Mouse (Mus musculus) heart, embryonic 10.5 days (tissue): ENCODE data around the gene Sall4. TPM values are rescaled to one million over a fixed set of nuclear protein-coding genes. Genes with fewer than 3 reads are reported as not detected.
A peak's percentile ranks its signal among the peaks of the same experiment; 100 is the strongest.
"Not testable (repeated sequence)": the region's sequence is repeated elsewhere in the genome, so short reads cannot be mapped to it uniquely, and the experiment has no call there.

Experiments
- DNase-seq: peaks from one replicate; pipeline ENCODE4 v3.0.0-alpha.2; 2017; ENCODE audit warnings: low spot score
- H3K27ac ChIP-seq: fragments of 300-500 bp; sonication (generic); 2 replicates; pipeline ENCODE4 v1.5.1; 2016; ENCODE audit warnings: mild to moderate bottlenecking
- H3K27me3 ChIP-seq: fragments of 300-500 bp; sonication (generic); 2 replicates; pipeline ENCODE4 v1.6.1; 2016; ENCODE audit warnings: mild to moderate bottlenecking; ENCODE audit not compliant: poor library complexity, insufficient read depth, severe bottlenecking
- H3K36me3 ChIP-seq: fragments of 300-500 bp; sonication (generic); 2 replicates; pipeline ENCODE4 v1.6.1; 2016; ENCODE audit warnings: mild to moderate bottlenecking, moderate library complexity
- H3K4me1 ChIP-seq: fragments of 300-500 bp; sonication (generic); 2 replicates; pipeline ENCODE4 v1.6.1; 2016; ENCODE audit warnings: mild to moderate bottlenecking
- H3K4me3 ChIP-seq: fragments of 300-500 bp; sonication (generic); 2 replicates; pipeline ENCODE4 v1.5.1; 2016; ENCODE audit warnings: mild to moderate bottlenecking, moderate library complexity
- H3K9me3 ChIP-seq: fragments of 300-500 bp; sonication (generic); 2 replicates; pipeline ENCODE4 v1.6.1; 2016; ENCODE audit warnings: mild to moderate bottlenecking, moderate library complexity
- WGBS: fragments of 180-500 bp; shearing (Covaris S2); methylation state at CpG from one replicate; pipeline ENCODE4 v1.1.7; 2016; 5-methylcytosine and 5-hydroxymethylcytosine counted together
- polyA plus RNA-seq: library from polyadenylated mRNA; unstranded; fragments of >200 nt; fragmentation: Nextera tagmentation; extraction: Ambion mirVana; gene quantifications from 2 replicates; pipeline ENCODE4 v1.2.1, GENCODE M21; 2016

Gene Sall4
- polyA plus RNA-seq, 1 experiment from 2014 or later, result 21.6 TPM

DNA sequence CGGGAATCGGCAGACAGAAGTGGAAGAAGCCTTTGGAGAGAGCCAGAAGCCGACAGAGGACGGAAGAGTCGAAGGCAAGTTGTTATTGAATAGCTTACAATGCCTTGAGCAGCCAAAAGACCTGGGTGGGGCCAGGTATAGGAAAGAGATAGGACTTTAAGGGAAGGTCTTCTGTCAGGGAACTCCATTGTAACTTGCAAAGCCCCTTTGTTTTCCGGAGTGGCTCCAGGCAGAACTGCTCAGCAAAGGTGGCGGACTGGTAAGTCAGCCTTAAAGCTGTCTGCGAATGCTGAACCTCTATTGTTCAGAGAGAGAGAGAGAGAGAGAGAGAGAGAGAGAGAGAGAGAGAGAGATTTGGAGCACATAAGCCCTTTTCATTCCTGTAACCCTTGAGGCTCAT lies 1.5 kb upstream of the Sall4 start:
- H3K27me3 ChIP-seq, result peaks cover 24% of the 10 kb centered on the region

DNA sequence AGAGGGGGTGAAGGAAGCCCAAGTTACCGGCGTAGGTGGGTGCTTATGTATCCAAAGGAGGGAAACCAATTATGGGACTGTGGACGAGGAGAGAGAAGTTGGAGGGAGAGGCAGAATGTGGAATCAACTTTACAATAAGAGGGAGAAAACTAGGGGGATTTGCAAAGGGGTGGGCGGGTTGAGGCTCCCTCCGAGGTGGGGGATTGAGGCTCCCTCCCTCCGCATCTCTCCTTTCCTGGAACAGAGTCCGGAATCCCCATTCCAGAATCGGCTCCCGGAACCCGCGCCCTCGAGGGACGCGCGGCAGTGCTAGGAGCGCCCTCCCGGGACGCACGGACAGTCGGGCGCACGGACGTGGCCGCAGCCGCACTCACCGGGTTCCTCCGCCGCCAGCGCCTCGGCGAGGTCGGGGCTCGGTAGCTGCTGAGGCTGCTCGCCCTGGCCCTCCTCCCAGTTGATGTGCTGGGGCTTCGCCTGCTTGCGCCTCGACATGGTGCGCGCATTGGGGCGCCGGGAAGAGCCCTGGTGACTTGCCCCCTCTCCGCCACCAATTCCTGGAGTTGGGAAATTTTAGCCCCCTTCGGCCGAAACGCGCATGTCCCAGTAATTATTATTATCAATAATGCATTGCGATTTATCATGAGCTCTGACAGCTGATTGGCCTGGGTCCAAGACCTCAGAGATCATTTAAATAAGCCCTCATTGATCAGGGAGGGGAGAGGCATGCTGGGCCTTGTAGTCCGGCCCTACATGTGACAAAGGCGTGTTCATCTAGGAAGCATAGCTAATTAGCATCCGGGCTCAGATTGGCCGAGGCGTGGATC lies 993 bp downstream of the Sall4 start:
- Histone ChIP-seq H3K27ac (peak overlapping the region; percentile 96), H3K36me3 (no peaks in the 10 kb centered on the region), H3K4me1 (peaks cover 21% of the 10 kb centered on the region), H3K4me3 (peak overlapping the region; percentile 83), H3K27me3 (peaks cover 24% of the 10 kb centered on the region), H3K9me3 (no peaks in the 10 kb centered on the region)
- peak; percentile 91 for DNase-seq
- 0% methylated on average over 52 of the region's 52 CpGs for WGBS

More for the DNA sequence above, 1.5 kb upstream of the Sall4 start:
- Histone ChIP-seq H3K4me1 (peaks cover 3% of the 10 kb centered on the region), H3K36me3 (no peaks in the 10 kb centered on the region), H3K27ac (no peak overlapping the region), H3K4me3 (no peak overlapping the region), H3K9me3 (no peaks in the 10 kb centered on the region)
- 58% methylated on average over 8 of the region's 8 CpGs for WGBS
- no peak for DNase-seq

DNA sequence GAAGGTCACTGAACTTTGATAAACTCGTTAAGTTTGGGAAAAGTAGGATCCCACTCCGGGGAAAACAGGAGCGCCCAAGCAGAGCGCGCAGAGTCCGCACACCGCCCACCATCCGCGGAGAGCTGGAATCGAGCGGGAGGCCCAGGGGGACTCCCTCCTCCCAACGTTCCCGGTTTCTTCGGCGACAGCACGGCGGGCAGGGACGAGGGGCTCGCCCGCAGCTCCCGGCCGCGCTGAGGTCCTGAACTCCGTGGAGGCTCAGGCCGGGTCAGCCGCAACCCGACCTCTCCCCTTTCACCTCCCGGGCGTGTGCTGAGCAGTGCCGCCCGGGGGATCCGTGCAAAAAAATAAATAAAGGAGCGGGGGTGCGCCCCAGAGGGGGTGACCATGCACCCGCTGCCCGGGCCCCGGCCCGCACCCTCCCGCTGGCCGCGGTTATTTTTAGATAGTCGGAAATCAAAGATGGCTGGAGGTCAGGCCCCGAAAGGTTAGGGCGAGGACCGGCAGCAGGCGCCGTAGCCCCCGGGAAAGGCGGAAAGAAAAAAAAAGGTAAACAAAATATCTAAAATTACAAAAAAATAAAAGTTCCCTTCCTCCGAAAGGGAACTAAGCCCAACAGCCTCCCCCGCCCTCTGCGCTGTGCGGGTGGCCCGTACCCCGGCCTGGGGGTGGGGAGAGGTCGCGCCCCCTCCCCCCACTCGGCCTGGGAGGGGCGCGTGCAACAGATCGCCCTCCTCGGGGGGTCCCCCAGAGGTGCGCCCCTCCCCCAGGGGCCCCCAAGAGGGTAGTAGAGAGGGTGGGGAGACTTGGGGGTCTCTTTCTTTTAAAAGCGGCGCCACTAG lies 1.8 kb downstream of the Sall4 start:
- H3K36me3 ChIP-seq, result no peaks in the 10 kb centered on the region
- peak overlapping the region; percentile 96 for H3K27ac ChIP-seq
- no peaks in the 10 kb centered on the region for H3K9me3 ChIP-seq
- peak overlapping the region; percentile 83 for H3K4me3 ChIP-seq
- peaks cover 22% of the 10 kb centered on the region for H3K4me1 ChIP-seq
- H3K27me3 ChIP-seq, result peaks cover 24% of the 10 kb centered on the region
- WGBS, result under 1% methylated on average over 65 of the region's 65 CpGs
- no peak for DNase-seq

DNA sequence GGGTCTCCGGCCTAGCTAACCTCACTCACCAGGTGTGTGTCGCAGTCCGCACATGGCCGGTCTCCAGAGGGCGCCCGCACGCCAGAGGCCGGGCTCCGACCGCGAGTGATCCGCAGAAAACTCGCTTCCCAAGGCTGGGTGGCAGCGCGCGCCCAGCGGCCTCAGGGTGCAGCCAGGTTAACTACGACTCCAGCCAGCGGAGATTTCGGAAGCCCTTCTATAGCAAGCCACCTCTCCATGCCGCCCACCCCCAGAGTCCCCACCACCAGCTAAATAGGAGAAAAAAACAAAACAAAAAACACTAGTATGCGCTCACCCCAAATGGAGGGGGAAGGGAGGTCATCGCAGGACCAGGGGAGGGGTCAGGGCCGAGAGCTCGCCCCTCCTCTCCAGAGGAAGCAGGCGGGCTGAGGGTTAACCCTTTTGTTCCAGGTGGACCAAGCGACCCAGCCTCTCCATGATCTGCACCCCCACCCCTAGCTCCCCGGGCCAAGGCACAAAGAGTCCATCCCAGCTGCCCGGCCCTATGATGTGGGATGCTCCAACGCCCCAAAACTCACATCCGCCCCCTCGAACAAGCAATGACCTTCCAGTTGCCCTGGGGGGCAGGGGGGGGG lies 2.6 kb downstream of the Sall4 start:
- DNase-seq, result peak; percentile 87
- H3K27me3 ChIP-seq, result peaks cover 20% of the 10 kb centered on the region
- no peaks in the 10 kb centered on the region for H3K9me3 ChIP-seq
- H3K4me3 ChIP-seq, result peak overlapping the region; percentile 83
- WGBS, result under 1% methylated on average over 32 of the region's 32 CpGs
- H3K27ac ChIP-seq, result peak overlapping the region; percentile 96
- H3K36me3 ChIP-seq, result no peaks in the 10 kb centered on the region
- H3K4me1 ChIP-seq, result peaks cover 22% of the 10 kb centered on the region

DNA sequence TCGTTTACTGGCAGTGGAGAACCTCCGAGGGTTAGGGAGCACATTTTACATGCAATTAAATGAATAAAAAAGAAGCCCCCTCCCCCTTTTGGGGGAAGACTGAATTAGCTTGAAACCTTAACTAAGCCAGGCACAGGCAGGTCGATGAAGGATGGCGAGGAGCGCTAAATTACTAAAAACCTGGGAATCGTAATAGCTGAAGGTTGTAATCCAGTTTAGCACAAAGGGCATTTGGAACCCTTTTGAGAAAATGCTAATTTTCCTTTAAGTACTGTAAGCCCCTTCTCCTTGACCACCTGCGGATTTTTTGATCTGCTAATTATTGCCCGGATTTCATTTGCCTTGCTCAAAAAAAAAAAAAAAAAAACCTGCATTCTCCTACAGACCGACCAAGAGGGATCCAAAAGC lies 3.3 kb downstream of the Sall4 start:
- no peak overlapping the region for H3K27ac ChIP-seq
- peaks cover 22% of the 10 kb centered on the region for H3K4me1 ChIP-seq
- no peaks in the 10 kb centered on the region for H3K9me3 ChIP-seq
- H3K36me3 ChIP-seq, result no peaks in the 10 kb centered on the region
- WGBS, result 15% methylated on average over 9 of the region's 9 CpGs
- H3K4me3 ChIP-seq, result peak overlapping the region; percentile 83
- DNase-seq, result no peak
- H3K27me3 ChIP-seq, result peaks cover 15% of the 10 kb centered on the region; the same call in 1 of the 2 replicates

DNA sequence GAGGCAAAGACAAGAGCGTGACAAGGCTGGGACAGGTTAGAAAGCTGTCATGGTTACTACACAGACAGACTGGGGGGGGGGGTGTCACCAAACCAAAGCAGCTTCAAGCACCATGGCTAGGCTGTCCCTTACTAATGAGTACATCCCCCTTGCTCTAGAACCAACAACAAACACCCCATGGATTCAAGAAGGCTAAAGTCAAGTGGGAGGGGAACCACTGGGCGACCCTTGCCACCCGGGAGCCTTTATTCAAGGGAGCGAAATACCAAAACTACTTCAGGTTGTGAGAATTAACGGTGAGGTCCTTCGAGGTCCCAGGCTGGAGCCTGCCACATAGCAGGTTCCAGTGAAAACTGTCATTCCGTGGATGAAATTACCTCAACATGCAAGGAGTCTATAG lies 4.0 kb downstream of the Sall4 start:
- H3K27me3 ChIP-seq, result peaks cover 8% of the 10 kb centered on the region; the same call in 1 of the 2 replicates
- peaks cover 22% of the 10 kb centered on the region for H3K4me1 ChIP-seq
- H3K4me3 ChIP-seq, result peak overlapping the region; percentile 83
- no peak overlapping the region for H3K27ac ChIP-seq
- H3K9me3 ChIP-seq, result no peaks in the 10 kb centered on the region
- no peaks in the 10 kb centered on the region for H3K36me3 ChIP-seq
- DNase-seq, result no peak
- WGBS, result 20% methylated on average over 7 of the region's 7 CpGs

DNA sequence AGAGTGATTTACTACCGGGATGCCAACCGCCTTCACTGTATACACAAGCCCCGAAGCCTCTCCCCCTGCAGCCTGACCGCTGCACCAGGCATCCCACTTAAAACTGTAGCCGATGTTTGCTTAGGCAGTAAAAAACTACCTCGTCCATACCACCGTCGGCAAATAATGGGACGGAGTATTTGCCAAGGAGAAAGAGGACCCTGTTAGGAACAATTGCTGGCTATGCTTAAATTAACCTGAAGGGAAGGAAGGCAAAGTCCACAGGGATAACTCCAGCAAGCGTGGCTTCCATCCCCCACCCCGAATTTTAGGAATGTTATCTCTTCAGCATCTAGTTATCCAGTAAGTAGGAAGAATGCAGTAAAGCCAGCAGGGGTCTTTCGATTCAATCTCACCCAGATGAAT lies 5.3 kb downstream of the Sall4 start:
- Histone ChIP-seq H3K36me3 (no peaks in the 10 kb centered on the region), H3K4me3 (peak overlapping the region; percentile 35), H3K4me1 (peaks cover 22% of the 10 kb centered on the region), H3K9me3 (no peaks in the 10 kb centered on the region), H3K27me3 (no peaks in the 10 kb centered on the region; the same call in 1 of the 2 replicates), H3K27ac (no peak overlapping the region)
- DNase-seq, result no peak
- WGBS, result 6% methylated on average over 12 of the region's 12 CpGs

DNA sequence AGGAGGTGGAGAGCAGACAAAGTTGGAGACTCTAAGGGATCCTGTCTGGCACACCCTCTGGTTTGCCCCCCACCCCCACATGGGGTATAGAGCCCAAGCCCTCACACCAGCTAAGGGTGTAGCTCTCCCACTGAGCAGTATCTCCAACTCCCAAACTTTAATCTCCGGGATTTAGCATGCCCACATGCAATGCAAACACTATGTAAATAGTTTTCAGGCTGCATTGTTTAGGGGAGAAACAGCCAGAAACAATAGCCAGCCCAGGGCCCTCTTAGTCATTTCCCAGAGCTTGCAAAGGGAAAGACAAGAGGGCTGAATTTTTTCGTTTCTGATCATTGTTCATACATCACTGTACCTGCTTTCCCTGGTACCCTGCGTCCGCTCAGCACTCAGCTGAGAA lies 5.8 kb downstream of the Sall4 start:
- Histone ChIP-seq H3K27ac (no peak overlapping the region), H3K9me3 (no peaks in the 10 kb centered on the region), H3K4me1 (peaks cover 22% of the 10 kb centered on the region), H3K4me3 (peak overlapping the region; percentile 35), H3K36me3 (no peaks in the 10 kb centered on the region), H3K27me3 (no peaks in the 10 kb centered on the region; the same call in 1 of the 2 replicates)
- WGBS, result 23% methylated on average over 4 of the region's 4 CpGs
- no peak for DNase-seq

DNA sequence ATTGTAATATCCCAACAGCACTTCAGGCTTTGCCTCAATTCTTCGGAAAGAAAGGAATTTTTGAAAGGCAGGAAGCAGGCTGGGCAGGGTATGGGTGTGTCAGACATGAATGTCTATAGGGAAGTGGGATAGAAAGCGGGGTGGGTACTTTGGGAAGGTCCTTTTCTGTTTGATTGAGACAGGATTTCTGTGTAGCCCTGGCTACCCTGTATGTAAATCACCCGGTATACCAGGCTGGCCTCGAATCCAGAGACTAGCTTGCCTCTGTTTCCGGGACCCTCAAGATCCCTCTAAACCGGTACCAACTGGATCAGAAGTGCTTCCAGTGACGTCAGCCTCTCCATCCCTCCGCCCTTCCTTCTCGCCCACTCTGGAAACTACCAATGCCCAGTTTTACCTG lies 6.6 kb downstream of the Sall4 start:
- Histone ChIP-seq H3K27ac (peak overlapping the region; percentile 7; the same call in 1 of the 2 replicates), H3K36me3 (peaks cover 5% of the 10 kb centered on the region), H3K4me3 (no peak overlapping the region), H3K27me3 (no peaks in the 10 kb centered on the region; the same call in 1 of the 2 replicates), H3K4me1 (peaks cover 22% of the 10 kb centered on the region), H3K9me3 (no peaks in the 10 kb centered on the region)
- DNase-seq, result no peak
- 80% methylated on average over 9 of the region's 9 CpGs for WGBS

DNA sequence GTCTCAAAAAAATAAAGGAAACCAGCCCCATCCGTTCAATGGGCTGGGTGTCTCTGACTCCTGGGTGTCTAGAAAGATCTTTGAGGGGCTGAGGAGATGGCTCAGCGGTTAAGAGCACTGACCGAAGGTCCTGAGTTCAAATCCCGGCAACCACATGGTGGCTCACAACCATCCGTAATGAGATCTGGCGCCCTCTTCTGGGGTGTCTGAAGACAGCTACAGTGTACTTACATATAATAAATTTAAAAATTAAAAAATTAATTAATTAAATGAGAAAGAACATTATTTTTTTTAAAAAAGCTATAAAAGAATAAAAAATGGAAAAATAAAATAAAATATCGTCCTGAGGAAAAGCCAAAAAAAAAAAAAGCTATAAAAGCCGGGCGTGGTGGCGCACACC lies 23.3 kb downstream of the Sall4 start:
- H3K36me3 ChIP-seq, result peaks cover 16% of the 10 kb centered on the region
- not testable (repeated sequence) for H3K4me1 ChIP-seq, H3K9me3 ChIP-seq, H3K4me3 ChIP-seq, DNase-seq, H3K27ac ChIP-seq, H3K27me3 ChIP-seq
- WGBS, result 87% methylated on average over 10 of the region's 10 CpGs

DNA sequence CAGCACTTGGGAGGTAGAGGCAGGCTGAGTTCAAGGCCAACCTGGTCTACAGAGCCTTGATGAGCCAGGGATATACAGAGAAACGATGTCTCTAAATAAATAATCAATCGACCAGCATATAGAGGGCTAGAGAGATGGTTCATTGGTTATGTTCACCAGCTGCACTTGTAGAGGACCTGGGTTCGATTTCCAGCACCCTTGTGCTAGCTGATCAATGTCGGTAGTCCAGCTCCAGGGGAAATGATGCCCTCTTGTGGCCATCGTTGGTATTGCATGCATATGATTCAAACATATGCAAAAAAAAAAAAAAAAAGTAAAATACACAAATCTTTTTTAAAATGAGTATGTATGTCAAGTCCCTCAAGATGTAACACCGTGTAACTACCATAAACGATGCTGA lies 25.1 kb downstream of the Sall4 start:
- WGBS, result 16% methylated on average over 7 of the region's 7 CpGs
- Histone ChIP-seq H3K4me1 (0 out of 2 replicates have a peak, but pooled peaks cover 9% of the 10 kb centered on the region), H3K4me3 (peak overlapping the region; percentile 87; the same call in 1 of the 2 replicates), H3K27ac (no peak overlapping the region), H3K9me3 (no peaks in the 10 kb centered on the region), H3K27me3 (no peaks in the 10 kb centered on the region), H3K36me3 (peaks cover 3% of the 10 kb centered on the region)
- no peak for DNase-seq

DNA sequence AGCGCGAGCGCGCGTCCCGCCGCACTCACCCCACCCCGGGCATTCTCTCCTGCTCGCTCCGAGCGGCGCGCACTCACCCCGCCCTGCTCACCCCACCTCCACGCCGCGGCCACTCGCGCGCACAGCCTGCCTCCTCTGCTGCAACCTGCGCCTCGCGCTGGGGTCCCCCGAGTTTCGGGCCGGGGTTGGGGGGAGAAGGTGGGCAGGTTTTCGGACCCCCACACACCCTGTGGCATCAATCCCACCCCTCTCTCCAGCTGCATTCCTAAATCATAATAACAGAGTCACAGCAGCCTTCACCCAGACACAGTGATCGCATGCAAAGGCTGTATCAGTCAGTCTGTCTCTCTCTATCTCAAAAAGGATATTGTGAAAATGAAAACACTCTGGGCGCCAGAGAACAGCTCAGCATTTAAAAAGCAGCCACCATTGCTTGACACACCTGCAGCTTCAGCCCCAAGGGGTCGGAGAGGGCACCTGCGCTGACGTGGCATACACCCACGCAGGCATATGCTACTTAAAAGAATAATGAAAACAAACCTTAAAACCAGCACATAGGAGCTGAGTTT lies 25.6 kb downstream of the Sall4 start, which contains the start of gene Atp9a:
TSS of gene Atp9a (minus strand) at position 351 of the 569 bp plus-strand sequence.
- 9% methylated on average over 25 of the region's 33 CpGs for WGBS
- H3K36me3 ChIP-seq, result no peaks in the 10 kb centered on the region

More for the DNA sequence above, 25.6 kb downstream of the Sall4 start, which contains the start of gene Atp9a:
- Histone ChIP-seq H3K27me3 (no peaks in the 10 kb centered on the region), H3K4me3 (peak within 1 kb of the TSS; percentile 87), H3K9me3 (no peaks in the 10 kb centered on the region), H3K27ac (peak within 1 kb of the TSS; percentile 84), H3K4me1 (0 out of 2 replicates have a peak, but pooled peaks cover 9% of the 10 kb centered on the region)
- DNase-seq, result no peak
